Mouse (Mus musculus): ENCODE data around the gene Il1f10.
A peak's percentile ranks its signal among the peaks of the same experiment; 100 is the strongest.

Gene Il1f10

GRCm38 (mm10) chr2:24290896-24291295 lies at the start of gene Il1f10:
Il1f10 (plus strand) TSS chr2:24291196.
- DNase-seq (ENCODE audit: low read depth): no peak

- DNase-seq (ENCODE audit: low read depth): no peak
Measured at GRCm38 (mm10) chr2:24267503-24267902, 23.5 kb upstream of the Il1f10 start.

GRCm38 (mm10) chr2:24273619-24274018 lies 17.4 kb upstream of the Il1f10 start:
- DNase-seq (ENCODE audit: low read depth): no peak

- no peak for DNase-seq (ENCODE audit: low read depth)
Measured at GRCm38 (mm10) chr2:24275146-24275545, 15.8 kb upstream of the Il1f10 start.

GRCm38 (mm10) chr2:24276654-24277053 lies 14.3 kb upstream of the Il1f10 start, which contains the start of gene Il1f5:
Il1f5 (plus strand) TSS chr2:24276954.
- DNase-seq (ENCODE audit: low read depth): no peak

GRCm38 (mm10) chr2:24294616-24295015 lies 3.6 kb downstream of the Il1f10 start:
- no peak for DNase-seq (ENCODE audit: low read depth)

- peak; percentile 56 for DNase-seq (ENCODE audit: low read depth)
Measured at GRCm38 (mm10) chr2:24296837-24297236, 5.8 kb downstream of the Il1f10 start.

GRCm38 (mm10) chr2:24311302-24312001 lies 20.5 kb downstream of the Il1f10 start:
- peak; percentile 36 for DNase-seq (ENCODE audit: low read depth)

- no peak for DNase-seq (ENCODE audit: low read depth)
Measured at GRCm38 (mm10) chr2:24316919-24317318, 25.9 kb downstream of the Il1f10 start.

- no peak for DNase-seq (ENCODE audit: low read depth)
Measured at GRCm38 (mm10) chr2:24317919-24318598, 27.1 kb downstream of the Il1f10 start.

GRCm38 (mm10) chr2:24335333-24335732 lies 44.3 kb downstream of the Il1f10 start:
- no peak for DNase-seq (ENCODE audit: low read depth)

- DNase-seq (ENCODE audit: low read depth): no peak
Measured at GRCm38 (mm10) chr2:24336545-24336944, 45.5 kb downstream of the Il1f10 start, which contains the start of gene Il1rn. Il1rn (plus strand) TSS chr2:24336853.

- no peak for DNase-seq (ENCODE audit: low read depth)
Measured at GRCm38 (mm10) chr2:24341395-24341885, 50.4 kb downstream of the Il1f10 start.
